ENCODE assay signal across 13 mouse cellular contexts in the genomic region with DNA sequence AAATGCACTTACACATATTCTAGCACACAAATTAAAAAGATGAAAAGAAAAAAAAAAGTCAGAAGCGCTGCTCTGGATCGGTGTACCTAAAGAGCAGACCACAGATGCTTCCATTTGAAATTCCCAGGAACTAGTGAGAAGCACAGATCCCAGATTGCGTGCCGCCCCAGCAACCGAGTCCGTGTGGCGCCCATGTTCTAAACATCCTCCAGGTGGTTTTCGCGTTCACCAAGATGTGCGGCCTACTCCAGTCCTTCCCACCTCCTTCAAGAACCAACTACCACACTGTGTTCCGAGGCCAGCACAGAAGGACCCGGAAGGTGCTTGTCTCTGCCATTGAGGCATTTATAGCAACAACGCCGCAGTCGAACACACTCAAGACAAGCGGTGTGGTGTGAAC.
"Had no signal": no experiment of that assay in that cellular context is flagged by ENCODE, and none has a peak within 500 bp of the region (broad histone marks: within the 10 kb centered on the region; RNA-seq: fewer than 3 reads in every experiment).

No protein-coding gene starts in this region.

- DNase-seq: kidney, adult 18-20 months; kidney, adult 9 months; kidney, postnatal 14 days; kidney, postnatal 4 days; liver, embryonic 13.5 days; lung, adult 2 months; lung, postnatal 14 days; lung, postnatal 4 days; midbrain, embryonic 14.5 days; thymus, postnatal 25 days had no signal

- H3K4me1 ChIP-seq: liver, embryonic 13.5 days had no signal

- H3K27me3 ChIP-seq: liver, embryonic 13.5 days had no signal

- H3K27ac ChIP-seq: hindbrain, postnatal 0 days; liver, embryonic 13.5 days had no signal

- H3K4me3 ChIP-seq: liver, embryonic 13.5 days had no signal

- ATAC-seq: hindbrain, postnatal 0 days; inflammation-experienced regulatory T-cells, adult 6 months; intestine, embryonic 16.5 days had no signal

- H3K9ac ChIP-seq: liver, embryonic 13.5 days had no signal

- H3K36me3 ChIP-seq: liver, embryonic 13.5 days had no signal
